Mouse (Mus musculus): ENCODE data around the gene Specc1. TPM values are rescaled to one million over a fixed set of nuclear protein-coding genes. Genes with fewer than 3 reads are reported as not detected.

The Specc1 gene
- polyA plus RNA-seq (2014; fragmentation: Nextera tagmentation; extraction: Ambion mirVana), result 9.2 and 10.8 TPM in 2 replicates

- no peaks in the 10 kb centered on the region for H3K36me3 ChIP-seq (ENCODE audit: control insufficient read depth, insufficient read depth, low read length)
- peak; percentile 96 for ATAC-seq
- no peaks in the 10 kb centered on the region for H3K4me1 ChIP-seq (ENCODE audit: control insufficient read depth, insufficient read depth, low read length)
- peak within 1 kb of the TSS; percentile 63 for H3K4me3 ChIP-seq (ENCODE audit: low read depth, low read length)
- DNase-seq (ENCODE audit: low spot score), result peak; percentile 92
- H3K27ac ChIP-seq (ENCODE audit: low read depth, low read length), result no peak within 1 kb of the TSS
- under 1% methylated on average over 58 of the region's 58 CpGs for WGBS
- peak within 1 kb of the TSS; percentile 100 for H3K4me2 ChIP-seq (ENCODE audit: low read length)
- H3K27me3 ChIP-seq (replicated peaks; ENCODE audit: control insufficient read depth, insufficient read depth, low read length), result peaks cover 3% of the 10 kb centered on the region; the same call in 1 of the 2 replicates
- peak within 1 kb of the TSS; percentile 64 for H3K9ac ChIP-seq (ENCODE audit: low read length)
- H3K9me3 ChIP-seq (replicated peaks; ENCODE audit: control insufficient read depth, low read length), result no peaks in the 10 kb centered on the region
These were observed at the start of gene Specc1 for GRCm38 (mm10) chr11:61956572-61957295. TSS of gene Specc1 (plus strand) at chr11:61956763.

- Histone ChIP-seq H3K27ac (ENCODE audit: low read depth, low read length) (no peak overlapping the region), H3K9me3 (replicated peaks; ENCODE audit: control insufficient read depth, low read length) (no peaks in the 10 kb centered on the region), H3K36me3 (ENCODE audit: control insufficient read depth, insufficient read depth, low read length) (peaks cover 54% of the 10 kb centered on the region), H3K27me3 (replicated peaks; ENCODE audit: control insufficient read depth, insufficient read depth, low read length) (no peaks in the 10 kb centered on the region), H3K9ac (ENCODE audit: low read length) (no peak overlapping the region), H3K4me3 (ENCODE audit: low read depth, low read length) (no peak overlapping the region), H3K4me1 (ENCODE audit: control insufficient read depth, insufficient read depth, low read length) (no peaks in the 10 kb centered on the region), H3K4me2 (ENCODE audit: low read length) (no peak overlapping the region)
- no peak for ATAC-seq
- no peak for DNase-seq (ENCODE audit: low spot score)
These were observed 48.2 kb upstream of the Specc1 start for GRCm38 (mm10) chr11:61908315-61908714.

GRCm38 (mm10) chr11:61919702-61920101 is 36.9 kb upstream of the Specc1 start:
- WGBS, result 91% methylated on average over 3 of the region's 3 CpGs
- H3K36me3 ChIP-seq (ENCODE audit: control insufficient read depth, insufficient read depth, low read length), result peaks cover 19% of the 10 kb centered on the region

GRCm38 (mm10) chr11:61923309-61923708 is 33.3 kb upstream of the Specc1 start:
- Histone ChIP-seq H3K27ac (ENCODE audit: low read depth, low read length) (no peak overlapping the region), H3K9ac (ENCODE audit: low read length) (no peak overlapping the region), H3K9me3 (replicated peaks; ENCODE audit: control insufficient read depth, low read length) (no peaks in the 10 kb centered on the region), H3K4me1 (ENCODE audit: control insufficient read depth, insufficient read depth, low read length) (no peaks in the 10 kb centered on the region), H3K4me2 (ENCODE audit: low read length) (no peak overlapping the region), H3K36me3 (ENCODE audit: control insufficient read depth, insufficient read depth, low read length) (peaks cover 6% of the 10 kb centered on the region; the same call in 1 of the 2 replicates), H3K27me3 (replicated peaks; ENCODE audit: control insufficient read depth, insufficient read depth, low read length) (no peaks in the 10 kb centered on the region), H3K4me3 (ENCODE audit: low read depth, low read length) (no peak overlapping the region)
- 98% methylated on average over 1 of the region's 1 CpGs for whole genome bisulfite sequencing
- ATAC-seq, result no peak
- DNase-seq (ENCODE audit: low spot score), result no peak

More at GRCm38 (mm10) chr11:61919702-61920101, 36.9 kb upstream of the Specc1 start:
- ATAC-seq (no peak), DNase-seq (ENCODE audit: low spot score) (no peak)
- Histone ChIP-seq H3K4me3 (ENCODE audit: low read depth, low read length) (no peak overlapping the region), H3K4me1 (ENCODE audit: control insufficient read depth, insufficient read depth, low read length) (no peaks in the 10 kb centered on the region), H3K9me3 (replicated peaks; ENCODE audit: control insufficient read depth, low read length) (no peaks in the 10 kb centered on the region), H3K27ac (ENCODE audit: low read depth, low read length) (no peak overlapping the region), H3K27me3 (replicated peaks; ENCODE audit: control insufficient read depth, insufficient read depth, low read length) (no peaks in the 10 kb centered on the region), H3K9ac (ENCODE audit: low read length) (no peak overlapping the region), H3K4me2 (ENCODE audit: low read length) (no peak overlapping the region)

DNA sequence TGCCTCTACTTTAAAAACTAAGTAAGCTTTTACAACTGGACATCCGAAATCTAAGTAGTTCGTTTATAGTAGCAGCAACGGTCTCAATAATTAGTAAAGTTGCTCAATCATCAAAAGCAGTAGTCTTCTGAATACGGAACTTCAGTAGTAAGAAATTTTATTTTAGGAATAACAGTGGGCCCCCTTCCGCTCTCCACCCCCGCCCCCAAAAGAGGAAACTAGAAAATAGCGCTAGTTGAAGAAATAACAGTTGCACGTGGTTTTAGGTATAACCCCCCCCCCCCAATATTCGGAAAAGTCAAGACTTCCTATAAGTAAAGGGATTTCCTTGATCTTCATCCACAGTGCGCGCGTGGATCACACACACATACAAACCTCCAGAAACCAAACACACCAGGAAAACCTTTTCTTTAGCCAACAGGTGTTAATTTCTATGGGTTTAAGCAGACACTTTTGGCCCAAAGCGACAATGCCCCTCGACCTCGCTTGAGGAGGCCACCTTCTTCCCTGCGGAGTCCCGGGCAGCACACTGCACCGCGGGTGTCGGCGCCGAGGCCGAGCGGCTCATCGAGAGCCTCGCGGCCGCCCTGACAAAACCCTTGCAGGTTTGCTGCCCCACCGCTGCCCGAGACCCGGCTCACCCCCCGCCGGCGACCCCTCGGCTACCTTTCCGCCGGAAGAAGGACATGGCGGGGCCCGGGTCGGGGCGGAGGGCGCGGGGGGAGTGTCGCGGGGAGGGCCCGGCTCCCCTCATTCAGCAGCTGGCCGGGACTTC is 27.1 kb upstream of the Specc1 start:
- Histone ChIP-seq H3K36me3 (ENCODE audit: control insufficient read depth, insufficient read depth, low read length) (no peaks in the 10 kb centered on the region), H3K4me1 (ENCODE audit: control insufficient read depth, insufficient read depth, low read length) (peaks cover 7% of the 10 kb centered on the region; the same call in 1 of the 2 replicates), H3K27ac (ENCODE audit: low read depth, low read length) (peak overlapping the region; percentile 82), H3K9ac (ENCODE audit: low read length) (peak overlapping the region; percentile 93), H3K4me3 (ENCODE audit: low read depth, low read length) (peak overlapping the region; percentile 95), H3K27me3 (replicated peaks; ENCODE audit: control insufficient read depth, insufficient read depth, low read length) (no peaks in the 10 kb centered on the region), H3K4me2 (ENCODE audit: low read length) (peak overlapping the region; percentile 54), H3K9me3 (replicated peaks; ENCODE audit: control insufficient read depth, low read length) (no peaks in the 10 kb centered on the region)
- ATAC-seq (no peak; the same call in 1 of the 2 replicates), DNase-seq (ENCODE audit: low spot score) (peak; percentile 31)
- WGBS, result 3% methylated on average over 47 of the region's 47 CpGs

DNA sequence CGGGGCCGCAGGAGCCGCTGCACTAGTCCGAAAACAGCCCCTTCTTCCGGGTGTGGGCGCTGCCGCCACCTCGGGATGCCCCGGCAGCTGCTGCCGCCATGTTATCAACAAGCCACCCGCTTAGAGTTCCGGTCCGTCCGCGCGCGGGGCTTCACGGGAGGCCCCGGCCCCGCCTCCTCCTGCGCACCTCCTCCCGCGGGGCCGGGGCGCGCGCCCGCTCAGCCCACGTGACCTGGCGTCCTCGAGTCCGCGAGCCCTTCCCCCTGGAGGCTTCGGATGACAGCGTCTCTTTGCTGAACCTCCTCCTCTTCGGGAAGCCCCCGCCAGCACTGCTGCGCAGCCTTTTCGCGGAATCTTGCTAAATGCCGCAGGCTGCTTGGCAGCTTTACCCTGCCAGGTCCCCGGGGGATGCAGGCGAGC is 26.5 kb upstream of the Specc1 start, which contains the start of gene Akap10:
Gene Akap10, minus strand, starts transcription at position 155 of the 420 bp plus-strand sequence.
- Histone ChIP-seq H3K4me1 (ENCODE audit: control insufficient read depth, insufficient read depth, low read length) (peaks cover 7% of the 10 kb centered on the region; the same call in 1 of the 2 replicates), H3K4me2 (ENCODE audit: low read length) (peak within 1 kb of the TSS; percentile 54), H3K9ac (ENCODE audit: low read length) (peak within 1 kb of the TSS; percentile 93), H3K36me3 (ENCODE audit: control insufficient read depth, insufficient read depth, low read length) (no peaks in the 10 kb centered on the region), H3K27ac (ENCODE audit: low read depth, low read length) (peak within 1 kb of the TSS; percentile 82), H3K9me3 (replicated peaks; ENCODE audit: control insufficient read depth, low read length) (no peaks in the 10 kb centered on the region), H3K4me3 (ENCODE audit: low read depth, low read length) (peak within 1 kb of the TSS; percentile 95), H3K27me3 (replicated peaks; ENCODE audit: control insufficient read depth, insufficient read depth, low read length) (no peaks in the 10 kb centered on the region)
- ATAC-seq (peak; percentile 97), DNase-seq (ENCODE audit: low spot score) (peak; percentile 98)
- WGBS, result 0% methylated on average over 35 of the region's 43 CpGs

DNA sequence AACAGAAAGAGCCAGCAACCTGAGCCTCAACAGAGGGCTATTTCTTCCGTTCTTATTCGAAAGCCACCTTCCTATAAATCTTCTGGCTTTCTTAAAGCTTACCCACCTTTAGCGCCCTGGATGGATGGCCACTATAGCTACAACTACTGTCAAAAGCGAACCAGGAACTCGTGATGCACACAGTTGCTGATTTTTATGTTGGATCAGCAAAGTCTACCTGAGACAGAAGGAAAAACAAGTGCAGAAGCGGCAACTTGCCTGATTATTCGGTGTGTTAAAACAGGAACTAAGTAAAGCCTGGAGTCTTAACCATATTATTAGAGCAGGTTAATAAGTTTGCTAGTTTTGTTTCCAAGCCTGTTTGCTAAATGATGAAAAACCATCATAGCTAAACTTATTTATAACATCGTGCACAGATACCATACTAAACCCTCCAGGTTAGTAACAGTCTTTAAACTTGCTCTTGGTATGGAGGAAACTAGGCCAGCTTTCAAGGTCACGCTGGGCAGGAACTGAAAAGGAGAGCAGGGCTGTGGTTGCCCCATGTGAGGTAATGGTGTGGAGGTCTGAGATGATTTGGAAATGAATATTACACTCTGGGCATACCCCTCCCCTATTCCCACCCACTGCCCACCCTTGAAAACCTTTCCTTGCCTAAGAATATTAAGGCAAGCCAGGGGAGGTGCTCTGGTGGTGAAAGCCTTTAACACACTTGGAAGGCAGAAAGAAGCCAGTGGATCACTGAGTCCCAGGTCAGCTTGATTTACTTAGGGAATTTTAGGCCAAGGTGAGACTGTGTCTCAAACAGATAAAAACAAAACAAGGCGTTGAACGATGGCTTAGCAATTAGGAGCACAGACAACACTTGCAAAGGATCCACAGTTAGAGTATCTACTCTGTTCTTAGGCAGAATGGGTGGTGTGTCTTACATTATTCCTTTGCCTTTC is 25.6 kb upstream of the Specc1 start:
- no peak for ATAC-seq
- DNase-seq (ENCODE audit: low spot score), result no peak
- Histone ChIP-seq H3K4me2 (ENCODE audit: low read length) (peak overlapping the region; percentile 54), H3K27me3 (replicated peaks; ENCODE audit: control insufficient read depth, insufficient read depth, low read length) (no peaks in the 10 kb centered on the region), H3K27ac (ENCODE audit: low read depth, low read length) (peak overlapping the region; percentile 82), H3K9me3 (replicated peaks; ENCODE audit: control insufficient read depth, low read length) (no peaks in the 10 kb centered on the region), H3K4me3 (ENCODE audit: low read depth, low read length) (peak overlapping the region; percentile 95), H3K4me1 (ENCODE audit: control insufficient read depth, insufficient read depth, low read length) (peaks cover 7% of the 10 kb centered on the region; the same call in 1 of the 2 replicates), H3K9ac (ENCODE audit: low read length) (peak overlapping the region; percentile 93), H3K36me3 (ENCODE audit: control insufficient read depth, insufficient read depth, low read length) (no peaks in the 10 kb centered on the region)
- 19% methylated on average over 11 of the region's 11 CpGs for WGBS

- DNase-seq (ENCODE audit: low spot score), result no peak
- WGBS, result 86% methylated on average over 1 of the region's 1 CpGs
- no peaks in the 10 kb centered on the region for H3K4me1 ChIP-seq (ENCODE audit: control insufficient read depth, insufficient read depth, low read length)
- no peaks in the 10 kb centered on the region for H3K27me3 ChIP-seq (replicated peaks; ENCODE audit: control insufficient read depth, insufficient read depth, low read length)
- H3K36me3 ChIP-seq (ENCODE audit: control insufficient read depth, insufficient read depth, low read length), result no peaks in the 10 kb centered on the region
- no peak overlapping the region for H3K4me2 ChIP-seq (ENCODE audit: low read length)
- H3K9ac ChIP-seq (ENCODE audit: low read length), result no peak overlapping the region
- ATAC-seq, result no peak
- no peak overlapping the region for H3K27ac ChIP-seq (ENCODE audit: low read depth, low read length)
- no peaks in the 10 kb centered on the region for H3K9me3 ChIP-seq (replicated peaks; ENCODE audit: control insufficient read depth, low read length)
- no peak overlapping the region for H3K4me3 ChIP-seq (ENCODE audit: low read depth, low read length)
These were observed 18.8 kb upstream of the Specc1 start for GRCm38 (mm10) chr11:61937761-61938160.
